Mouse (Mus musculus): Measurements from ENCODE around the gene Rnf157. TPM values are rescaled to one million over a fixed set of nuclear protein-coding genes. Genes with fewer than 3 reads are reported as not detected.

Gene Rnf157
- polyA plus RNA-seq, 1 experiment from 2014 or later, result 16.8 TPM

GRCm38 (mm10) chr11:116353535-116353934, 59.3 kb downstream of the Rnf157 start:
- no peak overlapping the region for H3K27ac ChIP-seq (ENCODE audit: low read depth)
- no peak for DNase-seq
- no peaks in the 10 kb centered on the region for H3K4me1 ChIP-seq (ENCODE audit: insufficient read depth)
- no peak overlapping the region for H3K4me3 ChIP-seq (ENCODE audit: low read depth, low read length)
- 81% methylated on average over 8 of the region's 8 CpGs for WGBS
- no peak for ATAC-seq (ENCODE audit: insufficient read depth)
- TF ChIP-seq CTCF (IDR thresholded peaks at IDR 0.05; ENCODE audit: low read depth), result no peak
- H3K9me3 ChIP-seq (ENCODE audit: low read depth, low read length), result no peaks in the 10 kb centered on the region
- no peak overlapping the region for H3K4me2 ChIP-seq
- no peak overlapping the region for H3K9ac ChIP-seq
- H3K36me3 ChIP-seq (ENCODE audit: insufficient read depth), result peaks cover 30% of the 10 kb centered on the region
- H3K27me3 ChIP-seq (ENCODE audit: insufficient read depth, low read length), result no peaks in the 10 kb centered on the region

GRCm38 (mm10) chr11:116351294-116351693, 61.5 kb downstream of the Rnf157 start:
- Histone ChIP-seq H3K4me1 (ENCODE audit: insufficient read depth) (no peaks in the 10 kb centered on the region), H3K36me3 (ENCODE audit: insufficient read depth) (peaks cover 40% of the 10 kb centered on the region), H3K9ac (no peak overlapping the region), H3K9me3 (ENCODE audit: low read depth, low read length) (no peaks in the 10 kb centered on the region), H3K27me3 (ENCODE audit: insufficient read depth, low read length) (no peaks in the 10 kb centered on the region), H3K4me3 (ENCODE audit: low read depth, low read length) (no peak overlapping the region), H3K27ac (ENCODE audit: low read depth) (no peak overlapping the region), H3K4me2 (no peak overlapping the region)
- 84% methylated on average over 5 of the region's 5 CpGs for WGBS
- ATAC-seq (ENCODE audit: insufficient read depth), result no peak
- no peak for TF ChIP-seq CTCF (IDR thresholded peaks at IDR 0.05; ENCODE audit: low read depth)
- no peak for DNase-seq

GRCm38 (mm10) chr11:116347955-116348354, 64.9 kb downstream of the Rnf157 start:
- WGBS, result 67% methylated on average over 5 of the region's 5 CpGs
- H3K4me1 ChIP-seq (ENCODE audit: insufficient read depth), result no peaks in the 10 kb centered on the region
- no peak overlapping the region for H3K4me3 ChIP-seq (ENCODE audit: low read depth, low read length)
- H3K4me2 ChIP-seq, result no peak overlapping the region
- peaks cover 34% of the 10 kb centered on the region for H3K36me3 ChIP-seq (ENCODE audit: insufficient read depth)
- no peaks in the 10 kb centered on the region for H3K9me3 ChIP-seq (ENCODE audit: low read depth, low read length)
- no peak for TF ChIP-seq CTCF (IDR thresholded peaks at IDR 0.05; ENCODE audit: low read depth)
- no peak overlapping the region for H3K27ac ChIP-seq (ENCODE audit: low read depth)
- H3K27me3 ChIP-seq (ENCODE audit: insufficient read depth, low read length), result no peaks in the 10 kb centered on the region
- ATAC-seq (ENCODE audit: insufficient read depth) (no peak), DNase-seq (no peak)
- H3K9ac ChIP-seq, result no peak overlapping the region

GRCm38 (mm10) chr11:116347012-116347411, 65.8 kb downstream of the Rnf157 start:
- WGBS, result 77% methylated on average over 7 of the region's 7 CpGs
- Histone ChIP-seq H3K4me2 (no peak overlapping the region), H3K27ac (ENCODE audit: low read depth) (no peak overlapping the region), H3K9ac (no peak overlapping the region), H3K27me3 (ENCODE audit: insufficient read depth, low read length) (no peaks in the 10 kb centered on the region), H3K4me1 (ENCODE audit: insufficient read depth) (no peaks in the 10 kb centered on the region), H3K4me3 (ENCODE audit: low read depth, low read length) (no peak overlapping the region), H3K36me3 (ENCODE audit: insufficient read depth) (peaks cover 36% of the 10 kb centered on the region; the same call in 1 of the 2 replicates), H3K9me3 (ENCODE audit: low read depth, low read length) (no peaks in the 10 kb centered on the region)
- TF ChIP-seq CTCF (IDR thresholded peaks at IDR 0.05; ENCODE audit: low read depth), result no peak
- ATAC-seq (ENCODE audit: insufficient read depth), result no peak
- DNase-seq, result no peak

- no peak overlapping the region for H3K4me2 ChIP-seq
- DNase-seq (no peak), ATAC-seq (ENCODE audit: insufficient read depth) (no peak)
- H3K27me3 ChIP-seq (ENCODE audit: insufficient read depth, low read length), result no peaks in the 10 kb centered on the region
- WGBS, result 57% methylated on average over 25 of the region's 25 CpGs
- H3K9me3 ChIP-seq (ENCODE audit: low read depth, low read length), result no peaks in the 10 kb centered on the region
- no peak overlapping the region for H3K9ac ChIP-seq
- H3K36me3 ChIP-seq (ENCODE audit: insufficient read depth), result peaks cover 29% of the 10 kb centered on the region; the same call in 1 of the 2 replicates
- no peaks in the 10 kb centered on the region for H3K4me1 ChIP-seq (ENCODE audit: insufficient read depth)
- no peak overlapping the region; the same call in 1 of the 2 replicates for H3K27ac ChIP-seq (ENCODE audit: low read depth)
- no peak overlapping the region for H3K4me3 ChIP-seq (ENCODE audit: low read depth, low read length)
- no peak for TF ChIP-seq CTCF (IDR thresholded peaks at IDR 0.05; ENCODE audit: low read depth)
Measured at GRCm38 (mm10) chr11:116342069-116342791, 70.6 kb downstream of the Rnf157 start.

- H3K4me1 ChIP-seq (ENCODE audit: insufficient read depth), result peaks cover 11% of the 10 kb centered on the region; the same call in 1 of the 2 replicates
- H3K4me3 ChIP-seq (ENCODE audit: low read depth, low read length), result no peak overlapping the region
- ATAC-seq (ENCODE audit: insufficient read depth) (no peak), DNase-seq (no peak)
- H3K9me3 ChIP-seq (ENCODE audit: low read depth, low read length), result no peaks in the 10 kb centered on the region
- no peak overlapping the region; the same call in 1 of the 2 replicates for H3K9ac ChIP-seq
- no peak overlapping the region for H3K4me2 ChIP-seq
- TF ChIP-seq CTCF (IDR thresholded peaks at IDR 0.05; ENCODE audit: low read depth), result no peak
- H3K36me3 ChIP-seq (ENCODE audit: insufficient read depth), result peaks cover 4% of the 10 kb centered on the region; the same call in 1 of the 2 replicates
- WGBS, result 66% methylated on average over 6 of the region's 6 CpGs
- H3K27me3 ChIP-seq (ENCODE audit: insufficient read depth, low read length), result peaks cover 26% of the 10 kb centered on the region
- no peak overlapping the region for H3K27ac ChIP-seq (ENCODE audit: low read depth)
Measured at GRCm38 (mm10) chr11:116337531-116337930, 75.3 kb downstream of the Rnf157 start.

- H3K27me3 ChIP-seq (ENCODE audit: insufficient read depth, low read length), result peaks cover 26% of the 10 kb centered on the region
- H3K9ac ChIP-seq, result no peak overlapping the region
- H3K27ac ChIP-seq (ENCODE audit: low read depth), result no peak overlapping the region
- H3K4me1 ChIP-seq (ENCODE audit: insufficient read depth), result peaks cover 11% of the 10 kb centered on the region; the same call in 1 of the 2 replicates
- H3K36me3 ChIP-seq (ENCODE audit: insufficient read depth), result peaks cover 2% of the 10 kb centered on the region; the same call in 1 of the 2 replicates
- no peaks in the 10 kb centered on the region for H3K9me3 ChIP-seq (ENCODE audit: low read depth, low read length)
- ATAC-seq (ENCODE audit: insufficient read depth) (no peak), DNase-seq (no peak)
- H3K4me2 ChIP-seq, result no peak overlapping the region; the same call in 1 of the 2 replicates
- WGBS, result 35% methylated on average over 12 of the region's 12 CpGs
- no peak overlapping the region for H3K4me3 ChIP-seq (ENCODE audit: low read depth, low read length)
- no peak for TF ChIP-seq CTCF (IDR thresholded peaks at IDR 0.05; ENCODE audit: low read depth)
Measured at GRCm38 (mm10) chr11:116337000-116337399, 75.8 kb downstream of the Rnf157 start.

All from lung, embryonic 14.5 days (tissue).